Mouse (Mus musculus) stomach, postnatal 0 days (tissue): ENCODE results near the gene Ms4a5.

Source experiments
- CTCF ChIP-seq: IDR thresholded peaks from 2 replicates; pipeline ENCODE4 v1.5.1; 2016; ENCODE audit warnings: antibody characterized with exemption, low read depth, mild to moderate bottlenecking, moderate library complexity
- EP300 ChIP-seq: optimal IDR thresholded peaks from 2 replicates; pipeline ENCODE3; 2016; ENCODE audit warnings: antibody characterized with exemption

GRCm38 (mm10) chr19:11261522-11261921 is 22.2 kb downstream of the Ms4a5 start:
- no peak for TF ChIP-seq CTCF
- TF ChIP-seq EP300: no peak
